Mouse (Mus musculus): Measurements from ENCODE around the gene Gpr84. TPM values are rescaled to one million over a fixed set of nuclear protein-coding genes. Genes with fewer than 3 reads are reported as not detected.
A peak's percentile ranks its signal among the peaks of the same experiment; 100 is the strongest.
"Not testable (repeated sequence)": the region's sequence is repeated elsewhere in the genome, so short reads cannot be mapped to it uniquely, and the experiment has no call there.

Gene Gpr84
- polyA plus RNA-seq, 1 experiment from 2014 or later: 0.60 TPM

DNA sequence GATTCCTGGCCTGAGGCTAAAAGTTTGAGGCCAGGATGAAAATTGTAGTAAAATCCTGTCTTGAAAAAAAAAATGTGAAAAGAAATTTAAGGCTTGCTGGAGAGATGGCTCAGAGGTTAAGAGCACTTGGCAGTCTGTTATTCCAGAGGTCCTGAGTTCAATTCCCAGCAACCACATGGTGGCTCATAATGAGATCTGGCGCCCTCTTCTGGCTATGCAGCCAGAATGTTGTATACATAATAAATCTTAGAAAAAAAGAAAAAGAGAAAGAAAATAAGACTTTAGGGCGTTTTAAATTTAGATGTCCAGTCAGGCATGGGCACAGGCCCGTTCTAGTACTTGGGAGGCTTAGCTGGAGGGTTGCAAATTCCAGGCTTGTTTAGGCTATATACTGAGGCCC is 30.7 kb downstream of the Gpr84 start:
- WGBS: 53% methylated on average over 3 of the region's 3 CpGs
- no peak overlapping the region for H3K4me3 ChIP-seq (replicated peaks)
- no peaks in the 10 kb centered on the region for H3K36me3 ChIP-seq
- no peak overlapping the region for H3K4me2 ChIP-seq
- H3K27me3 ChIP-seq (replicated peaks): no peaks in the 10 kb centered on the region
- H3K9ac ChIP-seq (replicated peaks): no peak overlapping the region
- H3K27ac ChIP-seq (replicated peaks): no peak overlapping the region
- no peak for ATAC-seq (ENCODE audit: low FRiP score)
- no peaks in the 10 kb centered on the region for H3K9me3 ChIP-seq (replicated peaks)
- peaks cover 23% of the 10 kb centered on the region for H3K4me1 ChIP-seq

DNA sequence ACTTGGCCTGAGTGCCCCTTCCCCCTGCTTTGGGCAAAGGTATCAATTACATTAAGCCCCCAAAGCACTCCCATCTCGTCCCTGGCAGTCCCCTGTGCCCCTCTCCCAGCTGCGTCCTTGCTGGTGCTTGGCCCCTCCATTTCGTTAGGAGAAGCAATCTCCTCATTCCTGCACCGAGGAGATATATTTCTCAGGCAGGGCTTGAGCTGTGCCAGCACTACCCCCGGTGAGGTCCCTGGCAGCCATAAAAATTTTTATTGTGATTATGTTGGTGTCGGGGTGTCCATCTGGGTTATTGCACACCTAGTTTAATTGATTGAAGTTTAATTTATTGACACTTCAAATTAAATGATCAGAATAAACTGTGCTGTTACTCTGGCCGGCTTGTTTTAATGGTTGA is 32.5 kb downstream of the Gpr84 start:
- ATAC-seq (ENCODE audit: low FRiP score): peak; percentile 58
- Histone ChIP-seq H3K27ac (replicated peaks) (peak overlapping the region; percentile 71), H3K4me3 (replicated peaks) (no peak overlapping the region), H3K9ac (replicated peaks) (no peak overlapping the region), H3K4me2 (peak overlapping the region; percentile 11; the same call in 1 of the 2 replicates), H3K4me1 (peaks cover 38% of the 10 kb centered on the region), H3K9me3 (replicated peaks) (no peaks in the 10 kb centered on the region), H3K36me3 (no peaks in the 10 kb centered on the region), H3K27me3 (replicated peaks) (no peaks in the 10 kb centered on the region)
- 18% methylated on average over 7 of the region's 7 CpGs for WGBS

DNA sequence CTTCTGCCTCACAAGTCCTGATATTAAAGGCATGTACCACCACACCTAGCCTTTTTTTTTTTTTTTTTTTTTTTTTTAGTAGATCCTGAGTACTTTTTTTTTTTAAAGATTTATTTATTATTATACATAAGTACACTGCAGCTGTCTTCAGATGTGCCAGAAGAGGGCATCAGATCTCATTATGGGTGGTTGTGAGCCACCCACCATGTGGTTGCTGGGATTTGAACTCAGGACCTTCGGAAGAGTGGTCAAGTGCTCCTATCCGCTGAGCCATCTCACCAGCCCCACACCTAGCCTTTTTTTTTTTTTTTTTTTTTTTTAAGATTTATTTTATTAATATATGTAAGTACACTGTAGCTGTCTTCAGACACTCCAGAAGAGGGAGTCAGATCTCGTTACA is 34.5 kb downstream of the Gpr84 start:
- not testable (repeated sequence) for H3K27ac ChIP-seq (replicated peaks); ATAC-seq (ENCODE audit: low FRiP score)

DNA sequence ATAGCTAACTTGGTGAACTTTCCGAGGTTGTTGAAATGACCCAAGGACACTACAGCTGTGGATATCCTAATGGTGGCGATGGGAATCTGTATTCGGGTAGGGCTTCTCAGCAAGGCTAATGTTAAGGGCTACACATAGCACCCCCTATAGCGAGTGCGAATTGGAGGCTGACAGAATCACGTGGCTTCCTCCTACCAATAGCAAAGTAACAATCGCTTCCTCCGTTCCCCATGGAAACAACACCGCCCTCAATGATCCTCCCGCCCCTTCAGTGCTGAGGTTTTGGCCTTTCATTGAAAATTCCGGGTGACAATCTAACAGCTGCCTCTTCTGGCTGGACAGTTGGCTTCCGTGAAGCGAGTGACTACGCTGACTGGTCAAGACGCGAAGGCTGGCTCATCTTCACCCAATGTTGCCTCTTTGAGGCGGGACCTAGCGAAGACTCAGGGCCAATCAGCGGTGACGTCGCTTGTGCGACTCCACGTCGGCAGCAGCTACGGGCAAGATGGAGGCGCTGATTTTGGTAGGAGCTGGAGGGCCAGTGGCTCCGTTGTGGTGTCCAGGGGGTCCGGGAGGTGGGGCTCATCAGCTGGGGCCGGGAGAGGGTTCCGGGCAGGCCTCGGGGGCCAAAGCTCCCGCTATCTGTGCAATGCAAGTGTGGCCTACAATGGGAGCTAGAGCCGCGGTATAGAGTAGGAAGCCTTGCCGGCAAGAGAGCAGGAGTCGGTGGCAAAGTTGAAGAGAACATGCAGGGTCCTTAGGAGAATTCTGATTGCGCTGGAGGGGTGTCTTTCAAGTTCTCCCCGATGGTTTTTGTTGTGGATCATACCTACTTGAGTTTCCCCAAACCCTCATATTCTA is 37.8 kb downstream of the Gpr84 start, which contains the start of gene Copz1:
Gene Copz1, plus strand, starts transcription at position 296 of the 861 bp plus-strand sequence.
- Histone ChIP-seq H3K4me1 (peaks cover 25% of the 10 kb centered on the region), H3K9ac (replicated peaks) (peak within 1 kb of the TSS; percentile 93)
- peak; percentile 99 for ATAC-seq (ENCODE audit: low FRiP score)

More for the DNA sequence above, 34.5 kb downstream of the Gpr84 start:
- 89% methylated on average over 3 of the region's 3 CpGs for WGBS
- H3K4me1 ChIP-seq: peaks cover 38% of the 10 kb centered on the region
- not testable (repeated sequence) for H3K4me3 ChIP-seq (replicated peaks); H3K9ac ChIP-seq (replicated peaks); H3K36me3 ChIP-seq; H3K9me3 ChIP-seq (replicated peaks); H3K4me2 ChIP-seq; H3K27me3 ChIP-seq (replicated peaks)

DNA sequence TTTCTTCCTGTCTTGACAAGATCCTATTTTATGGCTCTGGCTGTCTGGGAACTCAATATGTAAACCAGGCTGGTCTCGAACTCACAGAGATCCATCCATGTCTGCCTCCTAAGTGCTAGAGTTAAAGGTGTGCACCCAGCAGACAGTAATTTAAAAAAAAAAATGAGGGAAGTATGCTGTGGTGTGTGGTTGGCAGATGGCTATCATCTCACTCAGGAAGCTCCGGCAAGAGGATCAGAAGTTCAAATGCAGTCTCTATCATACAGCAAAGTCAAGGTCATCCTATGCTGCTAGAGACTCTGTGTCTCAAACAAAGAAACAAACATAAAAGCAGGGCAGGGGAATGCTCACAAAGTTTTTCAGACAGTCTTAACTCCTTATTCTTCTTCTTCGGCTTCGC is 41.5 kb downstream of the Gpr84 start:
- no peak overlapping the region for H3K9ac ChIP-seq (replicated peaks)

More for the DNA sequence above, 37.8 kb downstream of the Gpr84 start, which contains the start of gene Copz1:
- Histone ChIP-seq H3K27ac (replicated peaks) (peak within 1 kb of the TSS; percentile 81), H3K36me3 (no peaks in the 10 kb centered on the region), H3K4me2 (peak within 1 kb of the TSS; percentile 72), H3K27me3 (replicated peaks) (no peaks in the 10 kb centered on the region), H3K4me3 (replicated peaks) (peak within 1 kb of the TSS; percentile 96), H3K9me3 (replicated peaks) (no peaks in the 10 kb centered on the region)
- under 1% methylated on average over 38 of the region's 38 CpGs for WGBS

DNA sequence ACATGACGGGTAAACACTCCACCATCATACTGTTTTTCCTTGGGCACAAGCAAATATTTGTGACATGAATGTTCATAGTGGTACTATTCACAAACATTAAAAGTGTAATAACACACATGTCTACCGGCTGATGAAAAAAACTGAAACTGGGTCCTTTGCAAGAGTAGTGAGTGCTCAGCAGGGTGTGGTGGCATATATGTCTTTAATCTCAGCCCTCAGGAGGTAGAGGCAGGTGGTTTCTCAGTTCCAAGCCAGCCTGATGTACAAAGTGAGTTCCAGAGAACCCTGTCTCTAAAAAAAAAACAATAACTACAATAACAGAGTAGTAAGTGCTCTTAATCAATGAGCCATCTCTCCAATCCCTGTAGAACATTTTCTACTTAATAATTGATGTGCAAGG is 45.6 kb downstream of the Gpr84 start:
- H3K27ac ChIP-seq (replicated peaks): no peak overlapping the region
- no peak for ATAC-seq (ENCODE audit: low FRiP score)
- H3K4me3 ChIP-seq (replicated peaks): no peak overlapping the region
- WGBS: 91% methylated on average over 2 of the region's 2 CpGs
- H3K9me3 ChIP-seq (replicated peaks): no peaks in the 10 kb centered on the region
- no peaks in the 10 kb centered on the region for H3K36me3 ChIP-seq
- no peaks in the 10 kb centered on the region for H3K27me3 ChIP-seq (replicated peaks)
- H3K9ac ChIP-seq (replicated peaks): no peak overlapping the region
- H3K4me2 ChIP-seq: no peak overlapping the region
- H3K4me1 ChIP-seq: no peaks in the 10 kb centered on the region

More for the DNA sequence above, 41.5 kb downstream of the Gpr84 start:
- Histone ChIP-seq H3K4me1 (peaks cover 7% of the 10 kb centered on the region), H3K4me2 (no peak overlapping the region), H3K9me3 (replicated peaks) (no peaks in the 10 kb centered on the region), H3K27ac (replicated peaks) (no peak overlapping the region), H3K36me3 (no peaks in the 10 kb centered on the region), H3K27me3 (replicated peaks) (no peaks in the 10 kb centered on the region), H3K4me3 (replicated peaks) (no peak overlapping the region)
- 84% methylated on average over 4 of the region's 4 CpGs for WGBS
- no peak for ATAC-seq (ENCODE audit: low FRiP score)

DNA sequence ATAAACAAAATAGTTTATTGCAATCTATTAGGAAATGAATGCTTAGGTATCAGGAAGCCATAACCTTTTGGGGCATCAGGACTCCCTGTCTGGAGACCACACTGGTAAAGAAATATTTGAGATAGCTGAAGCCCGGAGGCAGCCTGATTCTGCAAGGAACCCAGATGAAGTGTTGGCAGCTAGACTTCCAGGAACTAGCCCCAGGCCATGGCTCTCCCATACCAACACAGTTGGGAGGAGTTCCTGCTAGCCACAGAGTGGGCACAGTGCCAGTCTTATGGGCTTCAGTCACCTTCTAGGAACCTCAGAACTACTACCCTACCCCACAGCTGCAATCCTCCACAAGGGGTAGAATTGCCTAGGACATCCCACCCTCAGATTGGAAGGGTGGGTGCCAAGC is 50.4 kb downstream of the Gpr84 start:
- Histone ChIP-seq H3K4me2 (no peak overlapping the region), H3K4me1 (peaks cover 6% of the 10 kb centered on the region)

DNA sequence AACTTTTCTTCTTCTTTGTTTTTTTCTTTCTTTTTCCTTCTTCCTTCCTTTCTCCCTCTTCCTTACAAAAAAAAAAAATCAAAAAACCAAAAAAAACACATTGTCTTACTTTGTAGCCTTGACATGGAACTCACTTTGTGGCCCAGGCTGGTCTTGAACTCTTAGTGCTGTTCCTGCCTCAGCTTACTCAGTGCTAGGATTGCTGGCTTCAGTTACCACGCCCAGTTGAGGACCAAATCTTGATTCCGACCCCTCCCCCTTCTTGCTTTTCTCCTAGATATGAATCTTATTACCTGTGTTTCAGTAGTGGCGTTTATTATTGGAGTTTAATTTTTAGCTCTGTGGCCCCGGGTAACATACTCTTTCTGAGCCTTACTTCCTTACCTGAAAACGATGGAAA is 51.2 kb downstream of the Gpr84 start:
- no peak overlapping the region for H3K4me2 ChIP-seq
- no peak overlapping the region for H3K4me3 ChIP-seq (replicated peaks)
- H3K9ac ChIP-seq (replicated peaks): no peak overlapping the region
- H3K27ac ChIP-seq (replicated peaks): no peak overlapping the region
- no peaks in the 10 kb centered on the region for H3K9me3 ChIP-seq (replicated peaks)
- no peaks in the 10 kb centered on the region; the same call in 1 of the 2 replicates for H3K27me3 ChIP-seq (replicated peaks)
- peaks cover 11% of the 10 kb centered on the region for H3K4me1 ChIP-seq
- H3K36me3 ChIP-seq: no peaks in the 10 kb centered on the region
- ATAC-seq (ENCODE audit: low FRiP score): no peak
- WGBS: 91% methylated on average over 5 of the region's 5 CpGs

More for the DNA sequence above, 50.4 kb downstream of the Gpr84 start:
- Histone ChIP-seq H3K9ac (replicated peaks) (no peak overlapping the region), H3K27me3 (replicated peaks) (no peaks in the 10 kb centered on the region; the same call in 1 of the 2 replicates), H3K27ac (replicated peaks) (no peak overlapping the region), H3K4me3 (replicated peaks) (no peak overlapping the region), H3K9me3 (replicated peaks) (no peaks in the 10 kb centered on the region), H3K36me3 (no peaks in the 10 kb centered on the region)
- ATAC-seq (ENCODE audit: low FRiP score): no peak
- WGBS: 67% methylated on average over 1 of the region's 1 CpGs

MicroRNAs within 50 kb of the gene (microRNA counts, 519-probe panel; counts per million panel counts)
- 3,070 counts per million, percentile 75 among the panel's probes with 10 or more counts for microRNA mmu-miR-148b

Small RNA genes within 50 kb of the gene (microRNA-seq; reads per million reads assigned to microRNA genes)
- gene Mir148b (105 reads per million, percentile 54 among the genes with 10 or more reads in this experiment), gene Mir6963 (not detected)

Other genes with a start within 250 kb of the Gpr84 start
- 25.8 and 30.9 TPM in 2 replicates for gene Smug1, start 143.5 kb downstream of the Gpr84 start, polyA plus RNA-seq (2015; fragmentation: Nextera tagmentation; extraction: Ambion mirVana)
- gene Cbx5, start 70.8 kb downstream of the Gpr84 start, polyA plus RNA-seq (2015; fragmentation: Nextera tagmentation; extraction: Ambion mirVana): 102 and 107 TPM in 2 replicates
- 582 and 600 TPM in 2 replicates for gene Hnrnpa1, start 70.2 kb downstream of the Gpr84 start, polyA plus RNA-seq (2015; fragmentation: Nextera tagmentation; extraction: Ambion mirVana)
- gene Nfe2, start 52.2 kb downstream of the Gpr84 start, polyA plus RNA-seq (2015; fragmentation: Nextera tagmentation; extraction: Ambion mirVana): 0.99 and 4.6 TPM in 2 replicates
- 190 and 207 TPM in 2 replicates for gene Copz1, start 37.9 kb downstream of the Gpr84 start, polyA plus RNA-seq (2015; fragmentation: Nextera tagmentation; extraction: Ambion mirVana)
- 18.6 and 19.9 TPM in 2 replicates for gene Zfp385a, start 29.5 kb upstream of the Gpr84 start, polyA plus RNA-seq (2015; fragmentation: Nextera tagmentation; extraction: Ambion mirVana)
- 7.2 and 12.7 TPM in 2 replicates for gene Itga5, start 56.2 kb upstream of the Gpr84 start, polyA plus RNA-seq (2015; fragmentation: Nextera tagmentation; extraction: Ambion mirVana)
- not detected in 2 replicates for gene Gtsf1, start 119.9 kb upstream of the Gpr84 start, polyA plus RNA-seq (2015; fragmentation: Nextera tagmentation; extraction: Ambion mirVana)
- not detected in 2 replicates for gene Gtsf2, start 137.9 kb upstream of the Gpr84 start, polyA plus RNA-seq (2015; fragmentation: Nextera tagmentation; extraction: Ambion mirVana)
- gene Nckap1l, start 143.2 kb upstream of the Gpr84 start, polyA plus RNA-seq (2015; fragmentation: Nextera tagmentation; extraction: Ambion mirVana): 1.9 and 5.6 TPM in 2 replicates
- 77.9 and 89.8 TPM in 2 replicates for gene Pde1b, start 192.4 kb upstream of the Gpr84 start, polyA plus RNA-seq (2015; fragmentation: Nextera tagmentation; extraction: Ambion mirVana)
- gene Ppp1r1a, start 227.4 kb upstream of the Gpr84 start, polyA plus RNA-seq (2015; fragmentation: Nextera tagmentation; extraction: Ambion mirVana): 94.4 and 118 TPM in 2 replicates